Mouse (Mus musculus) olfactory bulb, adult 2 months (tissue): ENCODE results near the gene Oaf.

Source experiments
- CTCF ChIP-seq: fragments of 200-500 bp; IDR thresholded peaks from 2 replicates; pipeline ENCODE4 v1.5.1; 2012; ENCODE audit warnings: low read depth, mild to moderate bottlenecking, low read length, moderate library complexity; ENCODE audit not compliant: insufficient read depth
- POLR2A ChIP-seq: fragments of 200-500 bp; IDR thresholded peaks from 2 replicates; pipeline ENCODE4 v1.6.1; 2012; ENCODE audit warnings: mild to moderate bottlenecking, low read depth, low read length, moderate library complexity; ENCODE audit not compliant: insufficient read depth

- TF ChIP-seq CTCF (no peak), POLR2A (no peak)
Measured at GRCm38 (mm10) chr9:43234496-43234895, 5.2 kb downstream of the Oaf start.
